Mouse (Mus musculus) liver, postnatal 0 days (tissue): ENCODE results near the gene Vmn1r183. TPM values are rescaled to one million over a fixed set of nuclear protein-coding genes. Genes with fewer than 3 reads are reported as not detected.
A peak's percentile ranks its signal among the peaks of the same experiment; 100 is the strongest.

Experiments
- ATAC-seq: fragments of 200-750 bp; cut with Nextera tagmentation; 2 replicates; pipeline ENCODE4 v1.8.0; 2017; ENCODE audit warnings: mild to moderate bottlenecking, moderate library complexity
- DNase-seq: peaks from one replicate; pipeline ENCODE4 v3.0.0-alpha.2; 2016
- H3K27ac ChIP-seq: fragments of 300-500 bp; sonication (generic); 2 replicates; pipeline ENCODE4 v1.5.1; 2014; ENCODE audit warnings: antibody characterized with exemption, moderate library complexity, mild to moderate bottlenecking, low read depth
- H3K27me3 ChIP-seq: fragments of 300-500 bp; sonication (generic); 2 replicates; pipeline ENCODE4 v1.6.1; 2014; ENCODE audit warnings: low read length, control low read depth, mixed read lengths; ENCODE audit not compliant: insufficient read depth
- H3K36me3 ChIP-seq: fragments of 300-500 bp; sonication (generic); replicated peaks from 2 replicates; pipeline ENCODE4 v1.6.1; 2014; ENCODE audit warnings: mild to moderate bottlenecking, control low read depth, low read length, moderate library complexity, mixed read lengths; ENCODE audit not compliant: insufficient read depth
- H3K4me1 ChIP-seq: fragments of 300-500 bp; sonication (generic); 2 replicates; pipeline ENCODE4 v1.6.1; 2014; ENCODE audit warnings: antibody characterized with exemption, mild to moderate bottlenecking, control low read depth; ENCODE audit not compliant: insufficient read depth
- H3K4me2 ChIP-seq: fragments of 300-500 bp; sonication (generic); 2 replicates; pipeline ENCODE4 v1.6.1; 2014; ENCODE audit warnings: low read depth, mild to moderate bottlenecking, low read length, moderate library complexity, mixed read lengths
- H3K4me3 ChIP-seq: fragments of 300-500 bp; sonication (generic); 2 replicates; pipeline ENCODE4 v1.5.1; 2014; ENCODE audit warnings: low read depth, low read length
- H3K9ac ChIP-seq: fragments of 300-500 bp; sonication (generic); replicated peaks from 2 replicates; pipeline ENCODE4 v1.6.1; 2014; ENCODE audit warnings: mild to moderate bottlenecking, moderate library complexity
- H3K9me3 ChIP-seq: fragments of 300-500 bp; sonication (generic); 2 replicates; pipeline ENCODE4 v1.6.1; 2016; ENCODE audit warnings: mild to moderate bottlenecking, control low read depth, low read length, mixed read lengths
- CTCF ChIP-seq: sonication (generic); IDR thresholded peaks from 2 replicates; pipeline ENCODE4 v1.5.1; 2016; ENCODE audit warnings: antibody characterized with exemption, low read depth
- EP300 ChIP-seq: IDR thresholded peaks from 2 replicates; pipeline ENCODE4 v1.6.1; 2016; ENCODE audit warnings: antibody characterized with exemption, low read depth, mild to moderate bottlenecking
- WGBS: fragments of 180-500 bp; shearing (Covaris S2); extraction: QIAGEN DNeasy Blood & Tissue Kit; methylation state at CpG from one replicate; pipeline ENCODE4 v1.1.7; 2014; ENCODE audit not compliant: insufficient replicate concordance; 5-methylcytosine and 5-hydroxymethylcytosine counted together
- polyA plus RNA-seq: library from polyadenylated mRNA; unstranded; fragments of >200 nt; fragmentation: Nextera tagmentation; extraction: Ambion mirVana; gene quantifications from 2 replicates; pipeline ENCODE4 v1.2.1, GENCODE M21; 2015

The Vmn1r183 gene
- polyA plus RNA-seq, 1 experiment from 2014 or later: not detected

DNA sequence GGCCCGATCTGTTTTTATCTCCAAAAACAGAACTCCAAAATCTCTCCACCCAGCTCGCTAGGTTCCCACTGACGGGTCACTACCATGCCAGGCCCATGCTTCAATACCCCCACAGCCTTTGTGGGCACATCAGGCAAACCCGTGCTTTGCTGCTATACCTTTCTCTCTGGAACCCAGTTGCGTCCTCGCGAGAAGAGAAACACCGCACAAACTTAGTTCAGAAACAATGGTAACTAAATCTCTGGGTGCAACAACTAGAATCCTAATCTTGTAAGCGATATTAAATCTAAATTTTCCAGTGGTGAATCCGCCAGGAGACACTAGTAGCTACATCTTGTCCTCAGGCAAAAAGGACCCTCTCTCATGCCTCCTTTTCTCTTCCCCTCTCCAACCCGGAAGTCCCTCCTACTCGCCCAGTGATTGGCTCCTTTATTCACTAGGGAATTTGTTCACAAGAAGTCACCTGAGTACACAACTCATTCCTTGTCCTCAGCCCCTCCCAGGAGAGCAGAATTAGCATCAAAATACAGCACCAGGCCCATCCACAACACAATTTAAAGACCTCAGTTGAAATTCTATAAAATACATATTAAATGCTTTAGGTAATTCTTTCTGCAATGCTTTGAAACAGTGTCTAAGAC lies 34.6 kb downstream of the Vmn1r183 start:
- peaks cover 10% of the 10 kb centered on the region for H3K4me1 ChIP-seq
- no peak for ATAC-seq
- H3K36me3 ChIP-seq: peaks cover 8% of the 10 kb centered on the region; the same call in 1 of the 2 replicates
- no peak overlapping the region for H3K27ac ChIP-seq
- DNase-seq: peak; percentile 5
- no peak overlapping the region for H3K4me3 ChIP-seq
- H3K27me3 ChIP-seq: no peaks in the 10 kb centered on the region
- 92% methylated on average over 12 of the region's 12 CpGs for WGBS
- no peak overlapping the region for H3K9ac ChIP-seq
- no peaks in the 10 kb centered on the region for H3K9me3 ChIP-seq
- no peak overlapping the region for H3K4me2 ChIP-seq
- TF ChIP-seq EP300 (no peak), CTCF (no peak)

- H3K9me3 ChIP-seq: peaks cover 73% of the 10 kb centered on the region
- H3K27ac ChIP-seq: no peak overlapping the region
- no peak for TF ChIP-seq CTCF
- TF ChIP-seq EP300: no peak
- peaks cover 76% of the 10 kb centered on the region for H3K36me3 ChIP-seq
- no peak for DNase-seq
- ATAC-seq: no peak
- no peaks in the 10 kb centered on the region for H3K27me3 ChIP-seq
- no peak overlapping the region for H3K4me3 ChIP-seq
- H3K4me1 ChIP-seq: no peaks in the 10 kb centered on the region
- 91% methylated on average over 9 of the region's 9 CpGs for WGBS
- no peak overlapping the region for H3K9ac ChIP-seq
- no peak overlapping the region for H3K4me2 ChIP-seq
These were observed 51.3 kb downstream of the Vmn1r183 start for GRCm38 (mm10) chr7:24104403-24104802.

DNA sequence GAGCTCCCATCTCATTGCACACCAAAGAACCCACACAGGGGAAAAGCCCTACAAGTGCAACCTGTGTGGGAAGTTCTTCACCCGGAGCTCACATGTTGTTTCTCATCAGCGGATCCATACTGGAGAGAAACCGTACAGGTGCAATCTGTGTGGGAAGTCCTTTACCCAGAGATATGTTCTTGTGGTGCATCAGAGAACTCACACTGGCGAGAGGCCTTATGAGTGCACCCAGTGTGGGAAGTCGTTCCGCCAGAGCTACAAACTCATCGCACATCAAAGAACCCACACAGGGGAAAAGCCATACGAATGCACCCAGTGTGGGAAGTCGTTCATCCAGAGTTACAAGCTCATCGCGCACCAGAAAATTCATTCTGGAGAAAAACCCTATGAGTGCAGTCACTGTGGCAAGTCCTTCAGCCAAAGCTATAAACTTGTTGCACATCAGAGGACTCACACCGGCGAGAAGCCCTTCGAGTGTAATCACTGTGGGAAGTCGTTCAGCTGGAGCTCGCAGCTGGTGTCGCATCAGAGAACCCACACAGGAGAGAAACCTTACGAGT lies 52.2 kb downstream of the Vmn1r183 start:
- Histone ChIP-seq H3K4me3 (no peak overlapping the region), H3K4me1 (no peaks in the 10 kb centered on the region), H3K9ac (no peak overlapping the region), H3K36me3 (peaks cover 74% of the 10 kb centered on the region), H3K9me3 (peaks cover 75% of the 10 kb centered on the region), H3K27me3 (no peaks in the 10 kb centered on the region), H3K27ac (no peak overlapping the region), H3K4me2 (no peak overlapping the region)
- 91% methylated on average over 18 of the region's 18 CpGs for WGBS
- no peak for ATAC-seq
- no peak for TF ChIP-seq CTCF
- TF ChIP-seq EP300: no peak
- no peak for DNase-seq

DNA sequence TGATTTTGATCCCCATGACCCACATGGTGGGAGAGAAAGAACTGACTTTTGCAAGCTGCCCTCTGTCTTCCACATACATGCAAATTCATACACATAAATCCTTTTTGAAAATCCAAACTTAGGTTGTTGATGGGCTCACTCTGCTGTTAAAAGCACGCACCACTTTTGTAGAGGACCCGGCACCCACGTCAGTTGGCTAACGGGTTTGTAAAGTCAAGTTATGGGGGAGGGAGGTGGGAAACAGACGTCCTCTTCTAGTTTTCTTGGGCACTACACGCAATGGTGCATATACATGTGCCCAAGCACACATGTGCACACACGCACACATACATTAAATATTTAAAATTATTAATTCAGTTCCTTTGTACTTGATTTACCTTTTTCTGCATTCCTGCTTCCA lies 57.8 kb downstream of the Vmn1r183 start:
- Histone ChIP-seq H3K4me3 (no peak overlapping the region), H3K9me3 (peaks cover 32% of the 10 kb centered on the region), H3K27ac (no peak overlapping the region), H3K4me2 (no peak overlapping the region), H3K36me3 (peaks cover 18% of the 10 kb centered on the region), H3K4me1 (peaks cover 4% of the 10 kb centered on the region; the same call in 1 of the 2 replicates), H3K9ac (no peak overlapping the region), H3K27me3 (no peaks in the 10 kb centered on the region)
- no peak for TF ChIP-seq EP300
- ATAC-seq (no peak), DNase-seq (no peak)
- WGBS: 87% methylated on average over 7 of the region's 7 CpGs

DNA sequence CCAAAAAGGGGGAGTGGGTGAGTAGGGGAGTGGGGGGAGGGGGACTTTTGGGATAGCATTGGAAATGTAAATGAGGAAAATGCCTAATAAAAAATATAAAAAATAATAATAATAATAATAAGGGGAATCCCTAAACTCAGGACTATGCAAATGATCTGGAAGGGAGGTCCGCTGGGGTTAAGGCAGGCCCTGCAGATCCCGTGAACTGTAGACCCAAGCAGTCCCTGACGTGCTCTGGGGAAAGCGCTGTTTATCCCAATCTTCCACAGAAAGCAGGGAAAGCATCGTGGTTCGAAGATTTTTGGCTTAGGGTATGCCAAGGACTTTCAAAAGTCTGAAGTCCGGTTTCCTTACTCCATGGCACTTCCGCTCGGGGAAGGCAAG lies 58.7 kb downstream of the Vmn1r183 start:
- Histone ChIP-seq H3K4me2 (peak overlapping the region; percentile 79), H3K9ac (no peak overlapping the region; the same call in 1 of the 2 replicates), H3K36me3 (peaks cover 9% of the 10 kb centered on the region), H3K27ac (peak overlapping the region; percentile 87), H3K4me1 (peaks cover 4% of the 10 kb centered on the region; the same call in 1 of the 2 replicates), H3K27me3 (no peaks in the 10 kb centered on the region), H3K9me3 (peaks cover 22% of the 10 kb centered on the region), H3K4me3 (peak overlapping the region; percentile 56)
- ATAC-seq: no peak; the same call in 1 of the 2 replicates
- no peak for DNase-seq
- no peak for TF ChIP-seq EP300
- no peak for TF ChIP-seq CTCF
- WGBS: 22% methylated on average over 9 of the region's 9 CpGs

DNA sequence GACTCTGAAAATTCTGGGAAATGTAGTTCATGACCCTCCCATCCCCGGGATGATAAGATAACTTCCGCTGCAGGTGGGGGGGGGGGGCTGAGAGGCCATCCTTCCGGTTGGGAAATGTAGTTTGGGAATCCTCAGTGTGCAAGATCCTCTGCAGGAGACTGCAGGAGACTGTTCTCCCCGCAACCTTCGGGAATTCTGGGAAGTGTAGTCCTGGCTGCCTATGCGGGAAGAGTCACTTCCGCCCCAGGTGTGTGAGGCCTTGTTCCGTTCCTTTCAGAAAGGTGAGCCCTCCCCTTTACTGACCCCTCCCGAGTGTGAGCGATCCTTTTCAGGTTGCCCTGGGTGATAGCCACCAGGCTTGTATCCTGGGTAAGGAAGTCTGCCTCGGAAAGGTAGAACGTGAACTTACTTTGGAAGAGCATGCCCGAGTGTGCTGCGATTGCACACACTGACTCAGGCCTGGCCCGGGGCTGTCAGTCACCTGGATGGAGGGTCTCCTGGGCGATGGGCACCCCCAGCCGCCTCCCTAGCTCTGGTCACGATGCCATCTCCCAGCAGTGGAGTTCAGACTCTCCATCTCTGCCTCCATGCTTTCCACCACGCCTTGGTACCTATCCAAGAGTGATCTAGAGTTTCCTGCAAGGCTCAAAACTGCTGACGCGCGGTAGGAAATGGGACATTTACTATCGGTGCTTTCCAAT lies 59.3 kb downstream of the Vmn1r183 start, which contains the start of gene Zfp112:
Gene Zfp112 (plus strand): TSS at position 159 of the 701 bp plus-strand sequence.
- Histone ChIP-seq H3K9me3 (peaks cover 17% of the 10 kb centered on the region), H3K9ac (peak within 1 kb of the TSS; percentile 76), H3K27me3 (no peaks in the 10 kb centered on the region), H3K4me2 (peak within 1 kb of the TSS; percentile 79), H3K4me1 (peaks cover 4% of the 10 kb centered on the region; the same call in 1 of the 2 replicates), H3K27ac (peak within 1 kb of the TSS; percentile 87), H3K4me3 (peak within 1 kb of the TSS; percentile 56), H3K36me3 (peaks cover 6% of the 10 kb centered on the region; the same call in 1 of the 2 replicates)
- ATAC-seq (peak; percentile 95), DNase-seq (peak; percentile 81)
- TF ChIP-seq EP300 (peak; percentile 41; the same call in 1 of the 2 replicates), CTCF (no peak)
- WGBS: 5% methylated on average over 23 of the region's 23 CpGs
